ENCODE assay signal across 24 mouse cellular contexts in genomic region chr17:86942112-86942511, GRCm38 (mm10). TPM values are rescaled to one million over a fixed set of nuclear protein-coding genes. Genes with fewer than 3 reads are reported as not detected.
"Had no signal": no experiment of that assay in that cellular context is flagged by ENCODE, and none has a peak within 500 bp of the region (broad histone marks: within the 10 kb centered on the region; RNA-seq: fewer than 3 reads in every experiment).

No protein-coding gene starts in this region.

- H3K27ac ChIP-seq: neural tube, embryonic 13.5 days; neural tube, embryonic 15.5 days; stomach, embryonic 15.5 days; stomach, postnatal 0 days had no signal

- H3K36me3 ChIP-seq: neural tube, embryonic 13.5 days; neural tube, embryonic 15.5 days; stomach, embryonic 15.5 days had no signal

- H3K9ac ChIP-seq: neural tube, embryonic 13.5 days; neural tube, embryonic 15.5 days; stomach, embryonic 15.5 days had no signal

- H3K4me1 ChIP-seq: stomach, embryonic 15.5 days had no signal

- H3K4me2 ChIP-seq: neural tube, embryonic 13.5 days; neural tube, embryonic 15.5 days; stomach, embryonic 15.5 days had no signal

- DNase-seq: retina, postnatal 1 day; right cerebral cortex, adult 18-20 months; right cerebral cortex, postnatal 14 days; right cerebral cortex, postnatal 25 days; right cerebral cortex, postnatal 4 days; spleen, adult 18-20 months; thymus, adult 18-20 months; thymus, adult 2 months; thymus, postnatal 14 days; thymus, postnatal 25 days; thymus, postnatal 36 days; thymus, postnatal 4 days had no signal

- H3K4me3 ChIP-seq: neural tube, embryonic 13.5 days; neural tube, embryonic 15.5 days; stomach, embryonic 15.5 days had no signal

- H3K9me3 ChIP-seq: neural tube, embryonic 13.5 days; neural tube, embryonic 15.5 days; stomach, embryonic 15.5 days had no signal

- H3K27me3 ChIP-seq: neural tube, embryonic 13.5 days; neural tube, embryonic 15.5 days; stomach, embryonic 15.5 days had no signal

RNA-seq across cellular contexts. Expression of gene Atp6v1e2, which starts 5.6 kb away (rescaled TPM):
- total RNA-seq: neutrophil, adult 5-6 weeks had no signal
- polyA plus RNA-seq: neural tube, embryonic 13.5 days; neural tube, embryonic 14.5 days; neural tube, embryonic 15.5 days; small intestine, adult 2 months; spleen, adult 2 months; stomach, embryonic 14.5 days; stomach, embryonic 15.5 days; thymus, adult 2 months; thymus, postnatal 0 days; urinary bladder, adult 2 months had no signal

RNA-seq across cellular contexts. Expression of gene Tmem247, which starts 25.0 kb away (rescaled TPM):
- total RNA-seq: neutrophil, adult 5-6 weeks had no signal
- polyA plus RNA-seq: neural tube, embryonic 13.5 days; neural tube, embryonic 14.5 days; neural tube, embryonic 15.5 days; small intestine, adult 2 months; spleen, adult 2 months; stomach, embryonic 14.5 days; stomach, embryonic 15.5 days; stomach, embryonic 16.5 days; stomach, postnatal 0 days; thymus, adult 2 months; thymus, postnatal 0 days; urinary bladder, adult 2 months had no signal
